Mouse (Mus musculus): ENCODE data around the gene Setd1a. TPM values are rescaled to one million over a fixed set of nuclear protein-coding genes. Genes with fewer than 3 reads are reported as not detected.
A peak's percentile ranks its signal among the peaks of the same experiment; 100 is the strongest.

Gene Setd1a
- total and polyA plus RNA-seq, 3 experiments = 9.2 to 55.9 TPM; not detected in 1

DNA sequence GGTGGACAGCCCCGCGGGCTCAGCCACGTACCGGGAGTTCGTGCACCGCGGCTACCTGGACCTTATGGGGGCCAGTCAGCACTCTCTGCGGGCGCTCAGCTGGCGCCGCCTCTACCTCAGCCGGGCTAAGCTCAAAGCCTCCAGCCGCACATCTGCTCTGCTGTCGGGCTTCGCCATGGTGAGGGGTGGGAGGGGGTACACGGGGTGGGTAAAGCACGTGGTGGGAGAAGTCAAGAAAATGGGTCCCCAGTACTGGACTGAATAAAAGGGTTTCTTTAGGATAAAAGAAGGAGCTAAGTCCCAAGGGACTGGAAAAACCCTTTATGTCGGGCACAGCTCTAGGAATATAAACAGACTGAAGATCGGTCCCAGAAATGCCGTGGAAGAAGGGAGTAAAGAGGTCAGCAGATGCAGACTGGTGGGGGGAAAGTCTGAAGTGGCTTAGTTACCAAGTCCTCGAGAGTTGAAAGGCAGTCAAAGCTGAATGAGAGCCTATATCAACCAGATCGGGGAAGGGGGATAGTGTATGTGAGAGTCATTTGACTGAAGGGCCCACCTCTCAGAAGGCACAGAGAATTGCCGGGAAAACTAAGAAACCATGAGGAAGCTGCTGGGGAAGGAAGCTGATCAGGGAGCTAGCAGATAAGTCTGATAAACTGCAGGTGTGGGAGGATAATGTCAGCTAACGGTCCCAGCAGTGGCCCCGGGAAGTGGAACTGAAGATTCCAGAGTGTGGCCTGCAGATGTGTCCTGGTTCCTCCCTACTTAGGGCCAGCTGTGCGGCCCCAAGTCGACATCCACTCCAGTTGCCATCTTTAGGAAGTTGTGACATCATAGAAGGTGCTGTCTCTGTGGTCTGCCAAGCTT lies 6.2 kb upstream of the Setd1a start:
- Histone ChIP-seq H3K36me3 (ENCODE audit: control insufficient read depth in 1 of 2, insufficient read depth in 2 of 2, low read length in 2 of 2) (peaks cover 0 to 28% of the 10 kb centered on the region in 2 experiments; a peak in 2 of 4 replicates), H3K27me3 (ENCODE audit: control insufficient read depth in 1 of 2, insufficient read depth in 2 of 2, low read length in 2 of 2) (no peaks in the 10 kb centered on the region), H3K9me3 (replicated peaks; ENCODE audit: insufficient read depth, low read length) (no peaks in the 10 kb centered on the region), H3K4me1 (ENCODE audit: control insufficient read depth in 1 of 2, insufficient read depth in 2 of 2, low read length in 2 of 2) (peaks cover 5 to 34% of the 10 kb centered on the region in 2 experiments; a peak in 3 of 4 replicates), H3K79me2 (ENCODE audit: control insufficient read depth, insufficient read depth, low read length, poor library complexity) (peaks cover 24% of the 10 kb centered on the region), H3K9ac (ENCODE audit: control insufficient read depth, low read depth, low read length, poor library complexity, severe bottlenecking) (peak overlapping the region; percentile 98), H3K4me3 (ENCODE audit: control insufficient read depth in 1 of 2, insufficient read depth in 1 of 2, low read depth in 2 of 2, low read length in 2 of 2) (peak overlapping the region; percentile 82 to 93), H3K27ac (ENCODE audit: control insufficient read depth, low read depth, low read length) (peak overlapping the region; percentile 93)
- TF ChIP-seq GATA1 (IDR thresholded peaks at IDR 0.05; ENCODE audit: low read depth, low read length) (peak; percentile 86), HCFC1 (IDR thresholded peaks at IDR 0.05; ENCODE audit: low read depth, low read length) (peak; percentile 29; the same call in 1 of the 2 replicates), MYC (IDR thresholded peaks at IDR 0.05; ENCODE audit: low read depth, low read length) (peak; percentile 83), TAL1 (IDR thresholded peaks at IDR 0.05; ENCODE audit: low read length) (peak; percentile 66), ELF1 (IDR thresholded peaks at IDR 0.05; ENCODE audit: low read depth, low read length) (peak; percentile 47; the same call in 1 of the 2 replicates), UBTF (IDR thresholded peaks at IDR 0.05; ENCODE audit: borderline replicate concordance, insufficient read depth, low read depth, low read length) (no peak), POLR2AphosphoS5 (IDR thresholded peaks at IDR 0.05; ENCODE audit: borderline replicate concordance, low read depth, low read length) (no peak; the same call in 1 of the 2 replicates), MXI1 (IDR thresholded peaks at IDR 0.05; ENCODE audit: low read depth, low read length) (peak; percentile 87), CHD2 (IDR thresholded peaks at IDR 0.05; ENCODE audit: low read length) (peak; percentile 2; the same call in 1 of the 2 replicates), RAD21 (IDR thresholded peaks at IDR 0.05; ENCODE audit: low read depth, low read length) (no peak), TBP (IDR thresholded peaks at IDR 0.05; ENCODE audit: low read depth, low read length) (peak; percentile 60; the same call in 1 of the 2 replicates), POLR2A (IDR thresholded peaks at IDR 0.05; ENCODE audit: control insufficient read depth in 1 of 2, insufficient read depth in 1 of 2, low read depth in 1 of 2, low read length in 2 of 2, poor library complexity in 1 of 2) (peak; percentile 52 to 56; a peak in 3 of 4 replicates), MAZ (IDR thresholded peaks at IDR 0.05; ENCODE audit: low read depth, low read length) (no peak), SIN3A (IDR thresholded peaks at IDR 0.05; ENCODE audit: low read length) (peak; percentile 20), ZNF384 (IDR thresholded peaks at IDR 0.05; ENCODE audit: low read depth, low read length) (no peak), EP300 (IDR thresholded peaks at IDR 0.05; ENCODE audit: low read depth in 1 of 2, low read length in 2 of 2) (peak; percentile 65 to 92), CHD1 (IDR thresholded peaks at IDR 0.05; ENCODE audit: low read depth, low read length) (peak; percentile 91), KAT2A (conservative IDR thresholded peaks at IDR 0.05; ENCODE audit: low read depth, low read length) (0 out of 2 replicates have a peak, but pooled peaks have one; percentile 13), MYB (IDR thresholded peaks at IDR 0.05; ENCODE audit: low read depth, low read length) (peak; percentile 68), POLR2AphosphoS2 (IDR thresholded peaks at IDR 0.05; ENCODE audit: low read length) (peak; percentile 25; the same call in 1 of the 2 replicates), RCOR1 (IDR thresholded peaks at IDR 0.05; ENCODE audit: low read depth, low read length) (peak; percentile 25; the same call in 1 of the 2 replicates), TCF12 (IDR thresholded peaks at IDR 0.05; ENCODE audit: low read depth, low read length) (peak; percentile 83), MAFK (IDR thresholded peaks at IDR 0.05; ENCODE audit: borderline replicate concordance, low read depth, low read length) (no peak), NRF1 (IDR thresholded peaks at IDR 0.05; ENCODE audit: insufficient read depth, low read depth, low read length, poor library complexity, severe bottlenecking) (no peak), ETS1 (IDR thresholded peaks at IDR 0.05; ENCODE audit: low read depth, low read length) (peak; percentile 48; the same call in 1 of the 2 replicates), MAX (IDR thresholded peaks at IDR 0.05; ENCODE audit: low read length) (peak; percentile 79)
- peak; percentile 78 for DNase-seq (ENCODE audit: low read depth, low spot score)
